Mouse (Mus musculus): Measurements from ENCODE around the gene Glb1l.
A peak's percentile ranks its signal among the peaks of the same experiment; 100 is the strongest.

Glb1l gene

DNA sequence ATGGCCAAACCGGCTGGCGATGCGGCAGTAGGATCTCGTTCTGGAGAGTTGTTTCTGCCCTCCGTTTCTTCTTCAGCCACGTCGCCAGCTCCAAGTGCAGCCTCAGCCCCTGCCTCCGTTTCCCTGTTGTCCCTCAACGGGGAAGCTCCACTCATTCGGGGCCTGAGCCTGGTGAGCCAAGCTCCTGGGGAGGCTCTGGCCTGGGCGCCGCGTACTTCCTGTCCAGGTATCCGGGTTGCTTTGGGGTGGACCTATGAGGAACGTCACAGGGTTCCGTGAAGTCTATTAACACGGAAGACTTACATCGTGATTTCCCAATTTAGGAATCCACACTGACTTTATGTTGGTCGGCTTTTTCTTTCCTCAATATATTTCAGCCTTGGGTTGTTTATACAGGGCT lies 18.2 kb downstream of the Glb1l start:
- peak; percentile 66 for DNase-seq (ENCODE audit: low spot score)

- DNase-seq (ENCODE audit: low spot score), result peak; percentile 96
These were observed 18.8 kb downstream of the Glb1l start, which contains the start of the genes Ankzf1 and Atg9a for GRCm38 (mm10) chr1:75191622-75192402. Gene Ankzf1 (plus strand): TSS chr1:75192151. Gene Atg9a (minus strand): TSS chr1:75192196.

DNA sequence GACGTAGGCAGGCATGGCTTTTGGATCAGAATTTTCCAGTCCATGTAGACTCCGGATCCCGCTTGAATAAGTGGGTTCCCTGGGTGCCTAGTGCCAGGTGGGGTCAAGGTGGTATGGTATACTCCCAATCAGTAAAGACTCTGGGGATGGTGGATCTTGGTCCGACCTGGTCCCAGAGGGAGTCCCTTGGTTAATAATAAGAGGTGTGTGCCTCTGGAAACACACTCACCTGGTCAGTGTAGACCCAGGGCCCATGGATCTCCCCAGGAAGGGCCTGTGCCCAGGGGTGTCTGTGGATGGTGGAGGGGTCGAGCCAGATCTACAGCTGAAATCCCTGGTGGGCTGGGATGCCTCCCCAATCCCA lies 19.4 kb downstream of the Glb1l start:
- DNase-seq (ENCODE audit: low spot score), result no peak

DNA sequence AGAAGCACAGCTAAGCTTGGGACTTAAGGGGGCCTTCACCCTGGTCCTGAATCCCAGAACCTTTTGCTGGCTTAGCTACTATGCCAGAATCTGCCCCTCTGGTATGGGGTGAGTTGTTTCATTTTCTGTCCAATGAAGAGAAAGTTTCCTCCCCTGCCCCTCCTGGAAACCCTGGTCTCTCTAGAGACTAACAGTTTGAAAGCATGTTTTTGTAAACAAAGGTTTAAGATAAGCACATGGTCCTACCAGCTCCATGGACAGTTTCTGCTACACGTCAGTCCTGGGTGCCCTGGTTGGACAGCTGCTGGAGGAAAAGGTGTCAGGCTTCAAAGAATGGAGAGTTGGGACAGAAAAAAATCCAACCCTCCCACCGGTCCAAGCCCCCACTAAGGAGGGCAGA lies 20.0 kb downstream of the Glb1l start:
- no peak for DNase-seq (ENCODE audit: low spot score)

DNA sequence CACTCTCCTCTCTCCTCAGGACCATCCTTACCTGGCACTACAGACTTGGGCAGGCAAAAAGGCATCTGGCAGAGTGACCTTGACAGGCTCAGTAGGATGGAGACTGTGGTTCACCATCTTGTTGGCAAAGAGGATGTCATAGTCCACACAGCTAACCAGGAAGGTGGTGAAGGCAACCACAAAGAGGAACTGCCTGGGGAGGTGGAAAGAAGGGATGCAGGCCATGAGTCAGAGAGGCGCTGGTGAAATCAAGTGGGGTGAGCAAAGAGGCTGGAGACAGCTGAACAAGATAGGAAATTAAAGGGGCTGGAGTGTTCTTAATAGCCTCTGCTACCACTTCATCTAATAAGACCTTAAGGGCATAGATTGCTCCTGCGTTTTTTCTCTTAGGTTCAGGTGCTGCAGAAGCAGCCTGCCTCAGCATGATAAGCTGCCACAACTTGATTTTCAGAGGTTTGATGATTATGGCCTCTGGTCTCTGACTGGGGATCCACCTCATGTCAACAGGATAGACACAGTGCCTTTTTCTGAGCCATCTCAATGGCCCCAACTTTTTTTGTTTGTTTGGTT lies 22.6 kb downstream of the Glb1l start:
- DNase-seq (ENCODE audit: low spot score), result no peak

DNA sequence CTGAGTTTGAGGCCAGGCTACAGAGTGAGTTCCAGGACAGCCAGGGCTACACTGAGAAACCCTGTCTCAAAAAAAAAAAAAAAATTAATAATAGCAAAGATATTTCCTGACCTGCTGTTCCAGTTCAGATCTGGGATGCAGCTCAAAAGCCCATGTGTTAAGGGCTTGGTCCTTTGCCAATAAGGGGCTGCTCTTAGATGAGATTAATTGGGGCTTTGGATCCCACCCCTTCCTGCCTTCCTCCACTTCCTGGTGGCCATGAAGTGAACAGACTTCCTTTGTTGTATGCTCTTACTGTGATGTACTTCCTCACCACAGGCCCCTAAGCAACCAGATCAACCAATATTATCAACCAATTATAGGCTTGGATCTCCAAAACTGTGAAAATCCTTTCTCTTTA lies 23.5 kb downstream of the Glb1l start:
- no peak for DNase-seq (ENCODE audit: low spot score)

DNA sequence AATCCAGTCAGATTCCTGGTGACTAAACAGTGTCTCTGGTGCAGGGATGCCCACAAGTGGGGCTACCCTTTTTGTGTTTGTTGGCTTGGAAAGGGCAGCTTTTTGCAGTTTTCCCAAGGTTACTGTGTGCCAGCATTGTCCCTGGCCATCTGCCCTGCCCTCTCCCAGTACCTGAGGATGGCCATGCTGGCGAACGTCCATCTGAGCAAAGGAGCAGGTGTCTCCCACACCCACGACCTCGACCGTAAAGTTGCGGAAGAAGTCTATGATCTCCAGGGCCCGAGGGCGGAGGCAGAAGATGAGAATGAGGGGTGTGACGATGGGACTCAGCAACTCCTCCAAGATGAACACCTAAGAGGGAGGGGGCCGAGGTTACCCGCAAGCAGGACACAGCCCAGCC lies 25.1 kb downstream of the Glb1l start:
- no peak for DNase-seq (ENCODE audit: low spot score)

- DNase-seq (ENCODE audit: low spot score), result no peak
These were observed 28.5 kb downstream of the Glb1l start for GRCm38 (mm10) chr1:75182160-75182559.

DNA sequence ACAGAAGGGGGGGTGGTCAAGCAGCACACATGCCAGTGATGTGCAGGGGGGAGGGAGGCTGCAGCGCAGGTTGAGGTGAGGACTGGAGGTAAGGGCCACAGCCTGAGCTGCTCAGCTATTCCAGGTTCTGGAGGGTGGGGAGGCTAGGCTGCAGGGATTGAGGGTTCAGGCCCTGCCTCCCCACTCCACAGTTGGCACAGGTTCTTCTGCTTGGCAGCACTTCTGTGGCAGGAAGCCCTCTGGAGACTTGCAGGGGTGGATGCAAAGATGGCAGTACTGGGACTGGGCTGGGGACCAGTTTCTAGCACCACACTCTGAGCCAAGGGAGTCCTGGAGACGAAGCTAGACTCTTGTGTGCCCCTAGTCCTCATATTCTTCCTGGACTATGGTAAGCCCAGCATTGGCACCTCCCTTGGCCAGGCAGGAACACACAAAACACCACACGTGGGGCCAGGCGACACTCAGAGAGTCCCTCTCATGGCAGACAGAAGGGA lies 29.2 kb downstream of the Glb1l start:
- no peak for DNase-seq (ENCODE audit: low spot score)

DNA sequence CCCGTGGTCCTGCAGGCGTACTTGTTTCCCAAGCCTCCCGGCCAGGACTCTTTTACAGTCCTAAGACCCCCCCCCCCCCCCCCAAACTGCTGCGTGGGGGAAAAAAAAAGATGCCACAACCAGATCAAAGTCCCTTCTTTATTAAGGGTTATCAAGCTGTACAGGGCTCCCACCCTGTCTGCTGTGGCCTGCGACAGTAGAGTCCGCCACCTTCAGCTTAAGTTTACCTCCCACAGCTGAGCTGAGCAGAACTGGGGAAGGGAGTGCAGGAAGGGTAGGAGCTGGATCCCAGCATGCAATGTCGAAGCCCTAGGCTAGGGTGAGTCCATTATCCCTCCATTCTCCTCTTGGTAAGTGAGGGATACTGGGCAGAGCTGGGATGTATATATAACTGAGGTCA lies 29.9 kb downstream of the Glb1l start:
- no peak for DNase-seq (ENCODE audit: low spot score)

- DNase-seq (ENCODE audit: low spot score), result peak; percentile 88
These were observed 30.5 kb downstream of the Glb1l start, which contains the start of gene Abcb6 for GRCm38 (mm10) chr1:75180105-75180590. Gene Abcb6 (minus strand): TSS chr1:75180392.

- DNase-seq (ENCODE audit: low spot score), result no peak
These were observed 31.1 kb downstream of the Glb1l start for GRCm38 (mm10) chr1:75179334-75180104.

GRCm38 (mm10) chr1:75168472-75169464 lies 41.8 kb downstream of the Glb1l start, which contains the start of gene Zfand2b:
Gene Zfand2b (plus strand): TSS chr1:75168646.
- peak; percentile 94 for DNase-seq (ENCODE audit: low spot score)

DNA sequence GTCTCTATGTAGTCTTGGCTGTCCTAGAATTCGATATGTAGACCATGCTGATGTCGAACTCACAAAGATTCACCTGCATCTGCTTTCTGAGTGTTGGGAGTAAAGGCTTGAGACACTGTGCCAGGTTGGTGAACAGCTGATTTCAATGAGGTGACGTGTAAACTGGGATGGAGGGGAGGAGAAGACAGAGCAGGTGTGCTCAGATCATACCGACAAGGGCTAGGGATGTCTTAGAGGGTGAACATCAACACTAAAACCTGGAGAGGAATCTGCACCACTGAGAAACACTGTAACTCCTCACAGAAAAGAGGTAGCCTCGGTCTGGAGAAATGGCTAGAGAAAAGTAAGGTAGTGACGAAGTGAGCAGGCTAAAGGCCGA lies 42.5 kb downstream of the Glb1l start:
- DNase-seq (ENCODE audit: low spot score), result no peak

DNA sequence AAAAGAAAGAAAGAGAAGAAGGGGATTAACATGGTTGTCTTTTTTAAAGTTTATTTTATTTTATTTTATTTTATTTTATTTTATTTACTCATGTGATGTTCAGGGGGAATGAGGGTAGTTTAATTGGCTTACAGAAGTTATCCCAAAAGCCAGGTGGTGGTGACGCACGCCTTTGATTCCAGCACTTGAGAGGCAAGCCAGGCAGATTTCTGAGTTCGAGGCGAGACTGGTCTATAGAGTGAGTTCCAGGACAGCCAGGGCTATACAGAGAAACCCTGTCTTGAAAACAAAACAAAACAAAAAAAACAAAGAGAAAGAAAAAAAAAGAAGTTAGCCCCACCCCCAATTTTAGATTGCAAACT lies 50.4 kb downstream of the Glb1l start:
- DNase-seq (ENCODE audit: low spot score), result no peak

DNA sequence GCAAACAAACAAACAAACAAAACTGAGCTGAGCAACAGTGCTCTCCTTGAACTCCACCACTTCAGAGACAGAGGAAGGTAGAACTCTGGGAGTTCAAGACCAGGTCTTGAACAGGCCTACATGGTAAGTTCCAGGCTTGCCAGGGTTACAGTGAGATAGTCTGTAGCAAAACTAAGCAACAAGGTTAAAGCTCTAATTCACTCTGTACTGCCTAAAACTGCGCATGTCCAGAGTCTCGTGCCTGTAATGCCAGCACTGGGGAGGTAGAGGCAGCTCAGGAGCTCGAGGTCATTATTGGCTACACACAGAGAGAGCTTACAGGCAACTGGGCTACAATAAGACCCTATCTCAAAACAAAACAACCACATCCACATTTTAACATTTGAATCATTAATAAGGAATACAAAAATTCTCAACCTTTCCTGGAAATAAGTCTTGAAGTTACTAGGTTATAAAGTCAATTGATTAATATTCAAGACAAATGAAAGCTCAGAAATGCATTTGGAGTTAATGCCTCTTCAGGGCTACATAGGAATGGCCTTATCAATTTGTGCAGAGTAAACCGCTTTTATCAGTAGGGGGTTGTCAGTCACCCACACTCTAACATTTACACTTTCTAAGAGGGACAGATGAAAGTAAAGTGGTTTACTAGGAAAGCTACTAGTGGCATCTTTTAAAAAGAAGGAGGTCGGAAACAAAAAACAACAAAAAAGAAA lies 50.9 kb downstream of the Glb1l start:
- DNase-seq (ENCODE audit: low spot score), result no peak

DNA sequence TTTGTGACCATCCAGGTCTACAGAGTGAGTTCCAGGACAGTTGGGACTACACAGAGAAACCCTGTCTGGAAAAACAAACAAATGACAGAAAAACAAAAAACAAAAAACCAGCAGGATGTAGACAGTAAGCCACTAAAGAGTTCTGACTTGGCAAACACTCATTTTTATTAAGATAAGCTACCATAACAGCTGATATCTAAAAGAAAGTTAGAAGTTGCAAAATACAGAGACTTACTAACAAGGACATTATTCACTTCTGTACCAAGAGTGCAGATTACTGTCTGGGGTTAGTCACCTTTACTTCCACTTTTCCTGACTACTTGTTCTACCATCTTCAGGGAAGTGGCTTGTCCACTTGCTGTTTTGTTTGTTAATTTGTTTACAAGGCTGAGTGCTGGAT lies 51.6 kb downstream of the Glb1l start:
- no peak for DNase-seq (ENCODE audit: low spot score)

- DNase-seq (ENCODE audit: low spot score), result no peak
These were observed 54.8 kb downstream of the Glb1l start for GRCm38 (mm10) chr1:75155837-75156236.

DNA sequence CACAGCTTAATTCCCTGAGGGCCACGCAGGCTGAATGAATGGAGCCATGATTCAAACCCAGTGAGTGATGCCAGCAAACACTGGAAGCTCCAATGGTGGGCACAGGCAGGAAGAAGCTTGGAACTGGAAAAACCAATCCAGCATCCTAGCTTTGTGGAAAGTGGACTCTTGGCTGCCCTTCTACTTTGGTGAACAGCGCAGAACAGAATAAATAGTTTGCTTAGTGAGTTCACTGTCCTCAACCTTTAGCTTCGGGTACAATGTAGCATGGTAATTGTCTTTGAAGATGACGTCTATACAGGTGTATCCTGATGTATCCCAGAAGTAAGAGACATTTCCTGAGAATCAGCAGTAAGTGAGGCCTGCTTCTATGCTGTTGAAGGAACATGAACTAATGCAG lies 61.9 kb downstream of the Glb1l start:
- DNase-seq (ENCODE audit: low spot score), result no peak

Data from testis, postnatal 14 days (tissue).